Mouse (Mus musculus) gastrocnemius, adult 8-10 months (tissue): ENCODE data around the gene Pfpl. TPM values are rescaled to one million over a fixed set of nuclear protein-coding genes. Genes with fewer than 3 reads are reported as not detected.

ENCODE experiments used
- DNase-seq, 2 experiments: peaks; one replicate each; pipeline ENCODE4 v3.0.0; 2022; ENCODE audit warnings: low spot score in 2 of 2
- total RNA-seq, 4 experiments: library from RNA; stranded (reverse); gene quantifications; 2 replicates each; pipeline ENCODE4 v1.2.4; 2022

Gene Pfpl
- total RNA-seq: not detected

- no peak for DNase-seq
Observed at GRCm38 (mm10) chr19:12427605-12428004, at the start of gene Pfpl. TSS of gene Pfpl (plus strand) at chr19:12427905.

DNA sequence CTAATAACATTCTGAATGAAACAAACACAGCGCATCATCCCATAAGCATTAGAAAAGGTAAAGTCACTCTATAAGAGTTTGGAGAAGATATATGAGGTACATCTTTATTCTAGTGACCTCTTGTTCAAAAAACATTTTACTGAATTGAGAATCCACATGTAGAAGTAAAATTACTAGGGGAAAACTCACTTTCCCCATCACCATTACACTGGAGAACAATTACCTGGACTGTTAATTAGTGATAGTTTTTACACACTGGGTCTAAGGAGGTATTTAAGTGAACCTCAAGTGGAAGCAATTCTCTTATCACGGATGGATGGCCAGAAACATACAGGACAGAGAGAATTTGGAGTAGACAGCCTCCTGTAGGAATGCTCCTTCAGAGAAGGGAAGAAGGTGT is 40.7 kb upstream of the Pfpl start, which contains the start of gene Olfr1440:
TSS of gene Olfr1440 (plus strand) at position 301 of the 400 bp plus-strand sequence.
- no peak for DNase-seq

DNA sequence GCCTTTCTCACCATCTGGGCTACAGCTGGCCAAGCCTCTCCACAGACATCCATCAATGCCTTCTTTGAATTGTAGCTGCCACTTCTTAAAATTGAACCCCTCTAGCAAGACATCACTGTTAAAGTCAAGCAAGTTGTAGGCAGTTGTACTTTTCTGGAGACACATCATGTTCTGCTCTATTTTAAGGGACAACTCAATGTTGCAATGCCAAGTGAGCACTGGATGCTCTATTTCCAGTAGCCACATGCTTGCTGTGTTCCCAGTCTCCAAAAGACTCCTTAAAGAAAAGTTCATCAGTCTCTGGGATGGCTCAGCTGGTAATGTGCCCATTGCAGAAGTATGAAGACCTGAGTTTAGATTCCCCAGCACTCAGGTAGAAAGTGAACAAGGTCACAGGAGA is 14.0 kb upstream of the Pfpl start:
- DNase-seq: no peak

DNA sequence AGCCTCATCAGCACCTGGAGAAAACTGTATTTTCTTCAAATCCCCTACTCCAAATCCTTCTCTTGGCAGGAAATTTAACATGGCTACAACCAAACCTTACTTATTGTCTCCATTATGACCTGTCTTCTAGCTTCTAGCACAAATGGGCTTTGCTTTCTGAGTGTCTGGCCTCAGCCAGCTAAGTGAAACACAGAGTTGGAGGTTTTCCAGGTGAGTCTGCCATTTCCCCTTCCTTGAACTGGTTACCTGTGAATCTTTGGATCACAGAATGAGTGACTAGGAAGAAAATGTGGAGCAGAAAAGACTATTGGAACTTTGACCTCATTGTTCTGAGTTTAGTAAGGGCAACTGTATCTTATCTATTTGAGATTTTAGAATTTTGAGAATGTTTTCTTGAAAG is 10.3 kb upstream of the Pfpl start, which contains the start of gene Olfr1441:
TSS of gene Olfr1441 (plus strand) at position 73 of the 400 bp plus-strand sequence.
- DNase-seq: no peak

DNA sequence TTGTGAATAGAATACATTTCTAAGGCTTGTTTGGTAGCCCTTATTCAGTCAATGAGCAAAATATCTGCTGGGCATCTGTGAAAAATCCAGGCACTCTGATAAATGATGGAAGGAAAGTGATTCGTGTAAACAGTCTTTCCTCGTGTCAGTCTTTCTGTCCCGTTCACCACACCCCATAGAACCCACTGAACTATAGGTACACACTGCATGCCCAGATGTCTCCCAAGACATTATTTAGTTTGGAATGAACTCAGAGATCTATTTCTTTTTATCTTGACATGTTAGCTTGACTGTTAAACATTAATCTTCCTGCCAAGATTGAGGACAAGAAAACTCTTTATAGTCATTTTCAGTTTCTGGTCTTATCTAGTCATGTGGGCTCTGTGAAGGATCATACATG is 9.4 kb upstream of the Pfpl start:
- no peak for DNase-seq

GRCm38 (mm10) chr19:12420555-12420954 is 7.2 kb upstream of the Pfpl start:
- DNase-seq: no peak

DNA sequence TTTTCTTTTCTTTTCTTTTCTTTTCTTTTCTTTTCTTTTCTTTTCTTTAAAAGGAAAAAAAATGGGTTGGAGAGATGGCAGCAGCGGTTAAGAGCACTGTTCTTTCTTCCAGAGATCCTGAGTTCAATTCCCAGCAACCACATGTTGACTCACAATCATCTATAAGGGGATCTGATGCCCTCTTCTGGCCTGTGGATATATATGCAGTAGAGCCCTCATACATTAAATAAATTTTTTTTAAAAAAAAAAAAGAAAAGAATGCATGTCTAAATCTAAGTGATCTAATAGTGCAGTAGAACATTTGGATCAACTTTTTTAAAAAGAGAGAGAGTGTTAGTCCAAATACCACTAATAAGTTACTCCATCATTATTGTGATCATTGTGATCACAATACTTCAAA is 6.0 kb upstream of the Pfpl start:
- DNase-seq: no peak

DNA sequence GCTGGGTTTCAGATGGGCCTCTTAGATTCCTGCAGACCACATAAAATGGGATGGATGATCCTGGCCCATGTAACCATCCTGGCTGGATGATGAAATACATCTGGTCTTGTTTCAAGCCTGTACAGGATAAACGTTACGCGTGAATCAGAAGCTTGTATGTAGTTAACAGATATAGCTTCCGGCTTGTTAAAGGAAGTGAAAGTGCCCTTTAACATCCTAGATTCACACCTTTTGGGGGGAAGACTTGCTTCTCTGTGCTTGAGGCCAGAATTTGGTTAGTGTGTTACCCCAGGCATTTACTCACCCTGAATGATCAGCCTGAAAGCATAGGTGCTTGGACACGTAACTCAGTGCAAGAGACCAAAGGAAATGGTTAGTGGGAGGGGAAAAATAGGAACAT is 604 bp upstream of the Pfpl start:
- DNase-seq: no peak

DNA sequence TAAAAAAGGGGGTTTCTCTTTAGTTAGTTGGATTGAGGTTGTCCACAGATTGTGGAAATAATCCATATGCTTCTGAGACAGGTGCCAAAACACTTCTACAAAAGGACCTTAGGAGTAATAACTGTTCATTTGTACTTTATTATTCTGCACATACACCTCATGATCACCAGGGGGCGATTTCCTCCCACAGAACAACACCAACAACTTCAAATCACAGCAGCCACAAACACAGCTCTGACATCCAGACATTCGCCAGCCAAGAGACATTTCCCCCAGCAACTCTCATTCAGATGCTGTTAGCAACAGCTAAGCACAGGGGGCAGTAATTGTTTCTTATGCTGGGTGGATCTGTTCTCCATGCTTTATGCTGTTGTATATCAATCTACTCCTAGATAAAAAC is 5.3 kb downstream of the Pfpl start:
- peak in 1 of 2 experiments; percentile 5 for DNase-seq

- no peak for DNase-seq
Observed at GRCm38 (mm10) chr19:12435011-12435416, 7.3 kb downstream of the Pfpl start.

GRCm38 (mm10) chr19:12435750-12436524 is 8.2 kb downstream of the Pfpl start:
- no peak for DNase-seq

GRCm38 (mm10) chr19:12439581-12439980 is 11.9 kb downstream of the Pfpl start:
- no peak for DNase-seq

DNA sequence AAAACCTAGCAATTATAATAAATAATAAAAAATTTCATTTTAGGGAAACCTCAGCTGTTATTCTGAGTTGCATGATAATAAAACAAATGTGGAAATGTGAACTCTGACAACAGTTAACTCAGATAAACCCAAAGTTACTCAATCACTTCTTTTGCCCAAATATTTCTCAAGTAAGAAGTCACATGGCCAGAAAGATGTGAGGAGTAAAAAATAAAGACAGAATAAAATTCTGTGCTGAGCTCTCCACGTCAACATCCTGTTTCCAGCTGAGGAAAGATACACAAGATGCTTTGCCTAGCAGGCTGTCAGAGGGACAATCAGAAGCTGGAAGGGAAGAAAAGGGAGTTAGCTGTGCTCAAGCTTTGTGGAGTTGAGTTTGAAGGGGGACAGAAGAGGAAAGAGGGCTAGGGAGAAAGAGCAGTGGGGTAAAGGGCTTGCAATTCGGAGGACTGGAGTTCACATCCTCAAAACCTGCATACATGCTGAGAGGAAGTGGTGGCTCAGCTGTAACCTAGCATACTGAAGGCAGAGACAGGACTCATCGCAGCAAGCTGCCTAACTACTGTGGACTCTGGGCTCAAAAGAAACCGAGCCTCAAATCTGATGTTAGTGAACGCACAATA is 12.5 kb downstream of the Pfpl start:
- DNase-seq: no peak

DNA sequence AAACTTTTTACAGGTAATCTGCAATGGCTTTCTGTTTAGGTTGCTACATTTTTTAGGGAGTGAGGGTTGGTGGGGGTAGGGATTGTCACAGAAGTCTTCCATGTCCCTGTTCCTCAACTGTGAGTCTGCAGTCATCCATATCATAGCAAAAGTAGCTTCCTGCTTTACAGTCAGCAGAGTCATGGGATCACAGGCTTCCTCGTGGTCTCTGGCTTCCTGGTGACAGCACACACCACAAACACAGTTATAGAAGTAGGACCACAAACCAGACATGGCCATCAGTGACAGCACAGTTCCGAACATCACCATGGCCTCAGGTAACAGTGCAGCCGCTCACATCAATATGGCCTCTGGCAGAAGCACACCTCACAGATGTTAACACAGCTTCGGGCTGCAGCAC is 14.9 kb downstream of the Pfpl start:
- no peak for DNase-seq

GRCm38 (mm10) chr19:12445014-12445413 is 17.3 kb downstream of the Pfpl start:
- DNase-seq: no peak

GRCm38 (mm10) chr19:12457401-12458066 is 29.8 kb downstream of the Pfpl start:
- no peak for DNase-seq

DNA sequence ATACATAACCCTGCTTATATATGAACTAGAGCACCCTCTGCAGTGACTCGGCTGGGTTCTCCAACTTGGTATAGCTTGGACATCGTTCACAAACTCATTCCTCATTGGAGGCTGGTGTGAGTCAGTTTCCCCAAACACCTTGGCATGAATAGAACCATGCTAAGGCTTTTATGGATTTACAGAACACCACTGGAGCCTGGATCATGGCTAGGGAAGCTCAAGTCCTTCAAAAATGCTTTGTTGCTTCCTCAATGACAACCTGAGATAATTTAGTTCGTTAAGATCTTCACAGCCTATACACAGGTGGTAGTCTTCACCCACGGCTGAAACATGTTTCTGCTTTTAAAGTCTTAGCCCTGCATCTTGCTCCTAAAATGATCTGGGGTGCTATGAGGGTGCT is 31.8 kb downstream of the Pfpl start:
- DNase-seq: no peak

DNA sequence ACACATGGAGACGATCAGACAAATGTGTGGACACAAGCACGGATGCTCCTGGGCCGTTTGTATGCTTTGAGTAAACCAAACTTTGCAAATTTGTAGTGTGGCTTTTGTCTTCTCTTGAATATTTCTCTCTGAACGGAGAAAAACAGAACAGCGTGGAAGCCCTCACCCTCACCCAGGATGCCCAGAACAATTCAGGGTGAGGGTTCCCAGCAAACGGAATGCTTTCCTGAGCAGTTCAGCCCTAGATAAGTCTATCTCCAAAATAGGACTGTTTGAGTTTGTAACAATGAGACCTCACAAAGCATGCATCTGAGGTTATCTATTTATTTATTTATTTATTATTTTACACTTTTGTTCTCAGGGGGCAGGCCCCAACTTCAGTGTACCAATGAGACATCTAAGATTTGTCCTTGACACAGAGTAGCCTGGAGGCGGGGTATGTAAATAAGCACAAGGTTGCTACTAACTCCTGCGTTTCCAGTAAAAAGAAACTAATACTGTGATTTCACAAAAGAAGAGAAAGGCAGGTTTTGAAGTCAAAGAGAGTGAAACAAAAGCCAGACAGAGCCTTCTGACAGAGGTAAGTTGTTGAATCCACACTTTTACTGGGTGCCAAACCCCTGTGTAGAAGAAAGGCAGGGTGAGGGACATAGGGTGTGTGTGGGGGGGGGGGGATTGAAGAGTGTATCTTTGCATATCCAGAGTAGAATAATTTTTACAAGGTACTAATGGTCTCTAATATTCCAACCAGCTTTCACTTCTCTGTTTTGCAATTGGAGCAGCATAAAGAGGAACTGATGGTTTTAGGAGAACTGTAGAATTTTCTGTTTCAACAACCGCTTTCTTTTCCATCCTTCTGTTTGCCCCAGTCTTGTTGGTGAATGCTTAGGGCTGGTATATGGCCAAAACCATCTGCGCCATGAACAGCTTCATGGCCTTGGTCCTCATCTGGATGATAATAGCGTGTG is 32.9 kb downstream of the Pfpl start, which contains the start of gene Mpeg1:
TSS of gene Mpeg1 (plus strand) at position 498 of the 968 bp plus-strand sequence.
- no peak for DNase-seq

GRCm38 (mm10) chr19:12462851-12463721 is 35.4 kb downstream of the Pfpl start:
- DNase-seq: no peak

GRCm38 (mm10) chr19:12463722-12464035 is 36.0 kb downstream of the Pfpl start:
- no peak for DNase-seq
